Mouse (Mus musculus): ENCODE measurements around the gene Ddi2. TPM values are rescaled to one million over a fixed set of nuclear protein-coding genes. Genes with fewer than 3 reads are reported as not detected.

Gene Ddi2
- polyA plus RNA-seq, 1 experiment = 40.9 TPM

- DNase-seq (ENCODE audit: low spot score) = no peak
Measured at GRCm38 (mm10) chr4:141704625-141705024, 18.6 kb downstream of the Ddi2 start.

- DNase-seq (ENCODE audit: low spot score) = no peak
Measured at GRCm38 (mm10) chr4:141694719-141695118, 28.5 kb downstream of the Ddi2 start.

GRCm38 (mm10) chr4:141688505-141688904 is 34.7 kb downstream of the Ddi2 start:
- DNase-seq (ENCODE audit: low spot score) = no peak

GRCm38 (mm10) chr4:141686525-141686924 is 36.7 kb downstream of the Ddi2 start:
- no peak for DNase-seq (ENCODE audit: low spot score)

- no peak for DNase-seq (ENCODE audit: low spot score)
Measured at GRCm38 (mm10) chr4:141686093-141686492, 37.1 kb downstream of the Ddi2 start.

- no peak for DNase-seq (ENCODE audit: low spot score)
Measured at GRCm38 (mm10) chr4:141685499-141685898, 37.7 kb downstream of the Ddi2 start, which contains the start of gene Rsc1a1. Gene Rsc1a1, minus strand, starts transcription at chr4:141685599.

- no peak for DNase-seq (ENCODE audit: low spot score)
Measured at GRCm38 (mm10) chr4:141682706-141683230, 40.5 kb downstream of the Ddi2 start.

GRCm38 (mm10) chr4:141681767-141682166 is 41.5 kb downstream of the Ddi2 start:
- DNase-seq (ENCODE audit: low spot score) = no peak

- no peak for DNase-seq (ENCODE audit: low spot score)
Measured at GRCm38 (mm10) chr4:141680892-141681291, 42.3 kb downstream of the Ddi2 start.

GRCm38 (mm10) chr4:141679016-141679415 is 44.2 kb downstream of the Ddi2 start:
- no peak for DNase-seq (ENCODE audit: low spot score)

GRCm38 (mm10) chr4:141676462-141676979 is 46.7 kb downstream of the Ddi2 start:
- DNase-seq (ENCODE audit: low spot score) = no peak

- no peak for DNase-seq (ENCODE audit: low spot score)
Measured at GRCm38 (mm10) chr4:141672325-141672724, 50.9 kb downstream of the Ddi2 start.

- DNase-seq (ENCODE audit: low spot score) = no peak
Measured at GRCm38 (mm10) chr4:141671389-141671788, 51.8 kb downstream of the Ddi2 start.

- no peak for DNase-seq (ENCODE audit: low spot score)
Measured at GRCm38 (mm10) chr4:141669898-141670712, 53.1 kb downstream of the Ddi2 start.

GRCm38 (mm10) chr4:141664799-141665198 is 58.4 kb downstream of the Ddi2 start, which contains the start of gene Plekhm2:
Gene Plekhm2, minus strand, starts transcription at chr4:141664899.
- no peak for DNase-seq (ENCODE audit: low spot score)

- peak; percentile 70 for DNase-seq (ENCODE audit: low spot score)
Measured at GRCm38 (mm10) chr4:141664011-141664745, 59.0 kb downstream of the Ddi2 start.

- DNase-seq (ENCODE audit: low spot score) = peak; percentile 48
Measured at GRCm38 (mm10) chr4:141663122-141663931, 59.9 kb downstream of the Ddi2 start.

- DNase-seq (ENCODE audit: low spot score) = no peak
Measured at GRCm38 (mm10) chr4:141660884-141661283, 62.3 kb downstream of the Ddi2 start.

GRCm38 (mm10) chr4:141659739-141660138 is 63.5 kb downstream of the Ddi2 start:
- no peak for DNase-seq (ENCODE audit: low spot score)

GRCm38 (mm10) chr4:141658846-141659484 is 64.3 kb downstream of the Ddi2 start:
- no peak for DNase-seq (ENCODE audit: low spot score)

- DNase-seq (ENCODE audit: low spot score) = no peak
Measured at GRCm38 (mm10) chr4:141656932-141657331, 66.3 kb downstream of the Ddi2 start.

Data from urinary bladder, adult 2 months (tissue).